Comparison of ENCODE assay signal across 10 mouse cellular contexts in the genomic region with DNA sequence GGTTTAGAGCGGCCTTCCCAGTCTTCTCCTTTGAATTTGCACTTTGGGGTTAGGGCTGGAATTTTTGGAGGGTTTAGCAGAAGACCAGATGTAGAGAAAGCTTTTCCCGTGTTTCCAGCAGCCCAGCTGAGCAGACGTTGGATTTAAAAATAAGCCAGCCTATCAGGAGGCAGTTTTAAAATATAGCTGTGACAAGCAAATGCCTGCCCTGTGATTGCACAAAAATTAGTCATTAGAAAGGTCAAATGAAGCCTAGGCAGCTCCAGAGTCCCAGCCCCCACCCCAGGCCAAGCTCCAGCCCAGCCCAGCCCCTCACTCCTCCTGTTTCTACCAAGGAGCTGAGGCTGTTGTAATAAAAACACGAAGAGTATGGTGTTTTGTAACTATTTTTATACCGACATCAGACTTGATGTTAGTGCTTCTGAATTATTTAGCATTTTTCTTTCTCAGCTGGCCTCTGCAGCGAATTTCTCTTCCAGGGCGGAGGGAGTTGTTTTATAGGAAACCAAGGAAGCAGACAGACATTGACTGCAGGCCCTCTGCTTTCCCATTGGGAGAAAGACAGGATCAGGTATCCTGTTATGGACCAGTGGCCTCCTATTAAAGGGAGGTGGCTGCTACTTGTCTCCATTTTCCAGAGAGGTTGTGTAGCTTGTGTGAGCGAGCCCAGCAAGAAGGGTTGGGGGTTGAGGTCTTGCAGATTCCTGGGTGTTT. TPM values are rescaled to one million over a fixed set of nuclear protein-coding genes. Genes with fewer than 3 reads are reported as not detected.
DNase-seq lines count a peak whose midpoint lies in the region; ATAC-seq and TF ChIP-seq lines count a peak whose summit lies in the region.
"Had no signal": no experiment of that assay in that cellular context is flagged by ENCODE, and none has a peak within 500 bp of the region (broad histone marks: within the 10 kb centered on the region; RNA-seq: fewer than 3 reads in every experiment).

No protein-coding gene starts in this region.

- H3K4me3 ChIP-seq in heart, embryonic 15.5 days, result no peak overlapping the region
- no peak overlapping the region for H3K4me3 ChIP-seq in lung, embryonic 15.5 days
- no peak overlapping the region for H3K4me3 ChIP-seq in forebrain, postnatal 0 days (ENCODE audit: low read depth, low read length)
- no peak overlapping the region for H3K4me3 ChIP-seq in neural tube, embryonic 15.5 days (replicated peaks)
- no peak overlapping the region for H3K4me3 ChIP-seq in liver, embryonic 12.5 days

- 0 out of 2 replicates have a peak overlapping the region, but pooled peaks have one; percentile 29 for H3K27ac ChIP-seq in heart, embryonic 15.5 days
- no peak overlapping the region for H3K27ac ChIP-seq in lung, embryonic 15.5 days
- peak overlapping the region; percentile 35 for H3K27ac ChIP-seq in forebrain, postnatal 0 days (ENCODE audit: low read depth, low read length)
- 0 out of 2 replicates have a peak overlapping the region, but pooled peaks have one; percentile 28 for H3K27ac ChIP-seq in neural tube, embryonic 15.5 days (replicated peaks)
- H3K27ac ChIP-seq in liver, embryonic 12.5 days, result no peak overlapping the region
- H3K27ac ChIP-seq: macrophage had no signal

- DNase-seq in heart, adult 11 months, result no peak
- DNase-seq in lung, postnatal 25 days (ENCODE audit: low spot score), result no peak
- no peak for DNase-seq in forebrain, postnatal 0 days

- TF ChIP-seq CTCF in forebrain, postnatal 0 days (IDR thresholded peaks at IDR 0.05; ENCODE audit: low read depth), result no peak

- no peaks in the 10 kb centered on the region for H3K36me3 ChIP-seq in heart, embryonic 15.5 days
- no peaks in the 10 kb centered on the region for H3K36me3 ChIP-seq in lung, embryonic 15.5 days
- H3K36me3 ChIP-seq in forebrain, postnatal 0 days (ENCODE audit: insufficient read depth), result no peaks in the 10 kb centered on the region
- H3K36me3 ChIP-seq in neural tube, embryonic 15.5 days, result no peaks in the 10 kb centered on the region
- no peaks in the 10 kb centered on the region for H3K36me3 ChIP-seq in liver, embryonic 12.5 days

- H3K9ac ChIP-seq in heart, embryonic 15.5 days, result no peak overlapping the region
- H3K9ac ChIP-seq in lung, embryonic 15.5 days, result no peak overlapping the region
- no peak overlapping the region for H3K9ac ChIP-seq in forebrain, postnatal 0 days
- no peak overlapping the region for H3K9ac ChIP-seq in neural tube, embryonic 15.5 days (replicated peaks)
- H3K9ac ChIP-seq in liver, embryonic 12.5 days, result no peak overlapping the region

- H3K4me1 ChIP-seq in heart, embryonic 15.5 days (replicated peaks), result peaks cover 18% of the 10 kb centered on the region
- H3K4me1 ChIP-seq in lung, embryonic 15.5 days, result peaks cover 18% of the 10 kb centered on the region
- H3K4me1 ChIP-seq in forebrain, postnatal 0 days (ENCODE audit: insufficient read depth), result peaks cover 13% of the 10 kb centered on the region; the same call in 1 of the 2 replicates
- peaks cover 16% of the 10 kb centered on the region for H3K4me1 ChIP-seq in neural tube, embryonic 15.5 days
- peaks cover 6% of the 10 kb centered on the region; the same call in 1 of the 2 replicates for H3K4me1 ChIP-seq in liver, embryonic 12.5 days

- ATAC-seq in heart, embryonic 15.5 days (replicated peaks; ENCODE audit: insufficient number of reproducible peaks, insufficient read depth, low FRiP score, low read depth), result no peak; the same call in 1 of the 2 replicates
- peak; percentile 68; the same call in 1 of the 2 replicates for ATAC-seq in lung, embryonic 15.5 days (ENCODE audit: borderline replicate concordance, extremely low read depth, low FRiP score, low TSS enrichment)
- peak; percentile 28 for ATAC-seq in forebrain, postnatal 0 days
- no peak for ATAC-seq in neural tube, embryonic 15.5 days (ENCODE audit: low FRiP score)
- ATAC-seq in liver, embryonic 12.5 days, result no peak
- no peak for ATAC-seq in erythroblast, adult 5-6 weeks (replicated peaks; ENCODE audit: low FRiP score, poor library complexity, severe bottlenecking)

- WGBS in heart, embryonic 15.5 days, result 50% methylated on average over 8 of the region's 8 CpGs
- 47% methylated on average over 8 of the region's 8 CpGs for WGBS in lung, embryonic 15.5 days
- WGBS in forebrain, postnatal 0 days, result 51% methylated on average over 8 of the region's 8 CpGs
- 68% methylated on average over 8 of the region's 8 CpGs for WGBS in neural tube, embryonic 15.5 days
- 57% methylated on average over 8 of the region's 8 CpGs for WGBS in liver, embryonic 12.5 days (ENCODE audit: insufficient replicate concordance)

- H3K9me3 ChIP-seq in heart, embryonic 15.5 days (replicated peaks), result no peaks in the 10 kb centered on the region
- no peaks in the 10 kb centered on the region for H3K9me3 ChIP-seq in lung, embryonic 15.5 days
- no peaks in the 10 kb centered on the region for H3K9me3 ChIP-seq in forebrain, postnatal 0 days (ENCODE audit: low read length)
- H3K9me3 ChIP-seq in neural tube, embryonic 15.5 days (replicated peaks), result no peaks in the 10 kb centered on the region
- H3K9me3 ChIP-seq in liver, embryonic 12.5 days (replicated peaks), result no peaks in the 10 kb centered on the region

- peak overlapping the region; percentile 21; the same call in 1 of the 2 replicates for H3K4me2 ChIP-seq in heart, embryonic 15.5 days
- H3K4me2 ChIP-seq in lung, embryonic 15.5 days, result no peak overlapping the region
- H3K4me2 ChIP-seq in forebrain, postnatal 0 days (ENCODE audit: low read depth), result no peak overlapping the region
- no peak overlapping the region for H3K4me2 ChIP-seq in neural tube, embryonic 15.5 days
- no peak overlapping the region for H3K4me2 ChIP-seq in liver, embryonic 12.5 days

- no peaks in the 10 kb centered on the region for H3K27me3 ChIP-seq in heart, embryonic 15.5 days
- H3K27me3 ChIP-seq in lung, embryonic 15.5 days, result no peaks in the 10 kb centered on the region
- H3K27me3 ChIP-seq in forebrain, postnatal 0 days (ENCODE audit: insufficient read depth, low read length), result no peaks in the 10 kb centered on the region
- no peaks in the 10 kb centered on the region for H3K27me3 ChIP-seq in neural tube, embryonic 15.5 days (replicated peaks)
- H3K27me3 ChIP-seq in liver, embryonic 12.5 days (replicated peaks), result no peaks in the 10 kb centered on the region

RNA-seq across cellular contexts. Expression of gene Tenm4, which starts 59.1 kb away (rescaled TPM):
- 7.9 and 11.1 TPM in 2 replicates for polyA plus RNA-seq in heart, embryonic 15.5 days (2015; fragmentation: Nextera tagmentation; extraction: Ambion mirVana)
- 20.0 and 22.1 TPM in 2 replicates for polyA plus RNA-seq in lung, embryonic 15.5 days (2015; fragmentation: Nextera tagmentation; extraction: Ambion mirVana)
- 49.4 and 69.5 TPM in 2 replicates for total RNA-seq in forebrain, postnatal 0 days (2014; rRNA removed)
- 26.0 and 50.6 TPM in 2 replicates for polyA plus RNA-seq in forebrain, postnatal 0 days (2015; fragmentation: Nextera tagmentation; extraction: Ambion mirVana)
- 49.7 and 52.4 TPM in 2 replicates for polyA plus RNA-seq in neural tube, embryonic 15.5 days (2015; fragmentation: Nextera tagmentation; extraction: Ambion mirVana)
- 1.9 and 2.3 TPM in 2 replicates for polyA plus RNA-seq in liver, embryonic 12.5 days (2016; fragmentation: Nextera tagmentation; extraction: Ambion mirVana)
- 0.19 and 1.9 TPM in 2 replicates for total RNA-seq in erythroblast, adult 5-6 weeks (2015; ENCODE audit: low replicate concordance)
- 0.28 and 0.85 TPM in 2 replicates for total RNA-seq in erythroblast, adult 5-6 weeks (2017; ENCODE audit: low replicate concordance)
- total RNA-seq: hematopoietic stem cell, adult 5-6 weeks had no signal

Comparison
In these comparisons a context has a peak if more than half of its experiments do, and no peak if none do; other contexts are left out.
1. ATAC-seq: peak in lung, embryonic 15.5 days (single experiment) and forebrain, postnatal 0 days (single experiment); none in heart, embryonic 15.5 days (single experiment), neural tube, embryonic 15.5 days (single experiment), liver, embryonic 12.5 days (single experiment) and erythroblast, adult 5-6 weeks (single experiment).
2. H3K27ac ChIP-seq: peak in heart, embryonic 15.5 days (single experiment), forebrain, postnatal 0 days (single experiment) and neural tube, embryonic 15.5 days (single experiment); none in lung, embryonic 15.5 days (single experiment) and liver, embryonic 12.5 days (single experiment).